Mouse (Mus musculus) embryonic facial prominence, embryonic 14.5 days (tissue): ENCODE data around the gene Ldlrad3. TPM values are rescaled to one million over a fixed set of nuclear protein-coding genes. Genes with fewer than 3 reads are reported as not detected.

Experiments used
- ATAC-seq: fragments of 200-750 bp; cut with Nextera tagmentation; 2 replicates; pipeline ENCODE4 v1.8.0; 2017; ENCODE audit warnings: low read depth, moderate number of reproducible peaks, moderate TSS enrichment
- DNase-seq: peaks from one replicate; pipeline ENCODE4 v3.0.0-alpha.2; 2015; ENCODE audit warnings: low spot score
- H3K27ac ChIP-seq: fragments of 300-500 bp; sonication (generic); replicated peaks from 2 replicates; pipeline ENCODE4 v1.5.1; 2014; ENCODE audit warnings: low read depth, mild to moderate bottlenecking, low read length, moderate library complexity
- H3K27me3 ChIP-seq: fragments of 300-500 bp; sonication (generic); replicated peaks from 2 replicates; pipeline ENCODE4 v1.6.1; 2014; ENCODE audit warnings: low read length; ENCODE audit not compliant: control insufficient read depth, insufficient read depth
- H3K36me3 ChIP-seq: fragments of 300-500 bp; sonication (generic); 2 replicates; pipeline ENCODE4 v1.6.1; 2014; ENCODE audit warnings: low read length, mixed read lengths; ENCODE audit not compliant: control insufficient read depth, insufficient read depth
- H3K4me1 ChIP-seq: fragments of 300-500 bp; sonication (generic); 2 replicates; pipeline ENCODE4 v1.6.1; 2014; ENCODE audit warnings: antibody characterized with exemption, low read length; ENCODE audit not compliant: control insufficient read depth, insufficient read depth
- H3K4me2 ChIP-seq: fragments of 300-500 bp; sonication (generic); 2 replicates; pipeline ENCODE4 v1.6.1; 2014; ENCODE audit warnings: low read depth, mild to moderate bottlenecking, low read length, moderate library complexity, mixed read lengths
- H3K4me3 ChIP-seq: fragments of 300-500 bp; sonication (generic); 2 replicates; pipeline ENCODE4 v1.5.1; 2014; ENCODE audit warnings: low read depth, mild to moderate bottlenecking, low read length
- H3K9ac ChIP-seq: fragments of 300-500 bp; sonication (generic); 2 replicates; pipeline ENCODE4 v1.6.1; 2014; ENCODE audit warnings: low read depth, mild to moderate bottlenecking, low read length, moderate library complexity, mixed read lengths
- H3K9me3 ChIP-seq: fragments of 300-500 bp; sonication (generic); 2 replicates; pipeline ENCODE4 v1.6.1; 2016; ENCODE audit warnings: low read length; ENCODE audit not compliant: control insufficient read depth
- WGBS: fragments of 180-500 bp; shearing (Covaris S2); extraction: QIAGEN DNeasy Blood & Tissue Kit; methylation state at CpG from one replicate; pipeline ENCODE4 v1.1.7; 2014; 5-methylcytosine and 5-hydroxymethylcytosine counted together
- polyA plus RNA-seq: library from polyadenylated mRNA; unstranded; fragments of >200 nt; fragmentation: Nextera tagmentation; extraction: Ambion mirVana; gene quantifications from 2 replicates; pipeline ENCODE4 v1.2.1, GENCODE M21; 2014

Gene Ldlrad3
- polyA plus RNA-seq, 1 experiment from 2014 or later: 48.2 TPM

GRCm38 (mm10) chr2:102099261-102099660 lies 86.9 kb downstream of the Ldlrad3 start:
- no peak for ATAC-seq
- no peaks in the 10 kb centered on the region for H3K36me3 ChIP-seq
- DNase-seq: no peak
- H3K9ac ChIP-seq: no peak overlapping the region
- H3K27ac ChIP-seq: no peak overlapping the region
- H3K27me3 ChIP-seq: no peaks in the 10 kb centered on the region
- 99% methylated on average over 4 of the region's 4 CpGs for WGBS
- no peaks in the 10 kb centered on the region for H3K9me3 ChIP-seq
- no peak overlapping the region for H3K4me3 ChIP-seq
- peaks cover 15% of the 10 kb centered on the region for H3K4me1 ChIP-seq
- H3K4me2 ChIP-seq: no peak overlapping the region

- no peak overlapping the region for H3K4me3 ChIP-seq
- no peaks in the 10 kb centered on the region for H3K36me3 ChIP-seq
- ATAC-seq (no peak), DNase-seq (peak; percentile 75)
- peak overlapping the region; percentile 16; the same call in 1 of the 2 replicates for H3K27ac ChIP-seq
- H3K9me3 ChIP-seq: no peaks in the 10 kb centered on the region
- no peak overlapping the region for H3K9ac ChIP-seq
- 29% methylated on average over 11 of the region's 11 CpGs for WGBS
- peaks cover 22% of the 10 kb centered on the region for H3K4me1 ChIP-seq
- no peaks in the 10 kb centered on the region for H3K27me3 ChIP-seq
- peak overlapping the region; percentile 6; the same call in 1 of the 2 replicates for H3K4me2 ChIP-seq
Observed at GRCm38 (mm10) chr2:102094773-102095172, 91.4 kb downstream of the Ldlrad3 start.

- Histone ChIP-seq H3K4me2 (peak overlapping the region; percentile 6; the same call in 1 of the 2 replicates), H3K9ac (no peak overlapping the region), H3K36me3 (no peaks in the 10 kb centered on the region), H3K9me3 (no peaks in the 10 kb centered on the region), H3K4me1 (peaks cover 22% of the 10 kb centered on the region), H3K27ac (peak overlapping the region; percentile 16; the same call in 1 of the 2 replicates), H3K27me3 (no peaks in the 10 kb centered on the region), H3K4me3 (no peak overlapping the region)
- WGBS: 28% methylated on average over 3 of the region's 3 CpGs
- ATAC-seq: no peak
- peak; percentile 51 for DNase-seq
Observed at GRCm38 (mm10) chr2:102094281-102094680, 91.9 kb downstream of the Ldlrad3 start.

GRCm38 (mm10) chr2:102092579-102092978 lies 93.6 kb downstream of the Ldlrad3 start:
- H3K4me2 ChIP-seq: no peak overlapping the region
- no peak overlapping the region for H3K9ac ChIP-seq
- no peak overlapping the region for H3K27ac ChIP-seq
- no peak overlapping the region for H3K4me3 ChIP-seq
- no peaks in the 10 kb centered on the region for H3K36me3 ChIP-seq
- ATAC-seq (no peak), DNase-seq (no peak)
- H3K4me1 ChIP-seq: peaks cover 22% of the 10 kb centered on the region
- WGBS: 78% methylated on average over 10 of the region's 10 CpGs
- H3K27me3 ChIP-seq: no peaks in the 10 kb centered on the region
- no peaks in the 10 kb centered on the region for H3K9me3 ChIP-seq

- H3K4me3 ChIP-seq: no peak overlapping the region
- H3K27ac ChIP-seq: peak overlapping the region; percentile 16; the same call in 1 of the 2 replicates
- H3K9me3 ChIP-seq: no peaks in the 10 kb centered on the region
- DNase-seq: peak; percentile 86
- peak; percentile 88 for ATAC-seq
- 27% methylated on average over 8 of the region's 8 CpGs for WGBS
- H3K27me3 ChIP-seq: no peaks in the 10 kb centered on the region
- no peak overlapping the region for H3K9ac ChIP-seq
- peaks cover 22% of the 10 kb centered on the region for H3K4me1 ChIP-seq
- H3K4me2 ChIP-seq: no peak overlapping the region
- no peaks in the 10 kb centered on the region for H3K36me3 ChIP-seq
Observed at GRCm38 (mm10) chr2:102091516-102092350, 94.5 kb downstream of the Ldlrad3 start.

- Histone ChIP-seq H3K9me3 (peaks cover 8% of the 10 kb centered on the region), H3K27me3 (no peaks in the 10 kb centered on the region), H3K9ac (no peak overlapping the region), H3K4me2 (no peak overlapping the region), H3K36me3 (no peaks in the 10 kb centered on the region), H3K4me1 (peaks cover 6% of the 10 kb centered on the region; the same call in 1 of the 2 replicates), H3K4me3 (no peak overlapping the region), H3K27ac (no peak overlapping the region)
- no peak for ATAC-seq
- WGBS: 95% methylated on average over 5 of the region's 5 CpGs
- DNase-seq: no peak
Observed at GRCm38 (mm10) chr2:102087787-102088186, 98.4 kb downstream of the Ldlrad3 start.

GRCm38 (mm10) chr2:102086583-102086982 lies 99.6 kb downstream of the Ldlrad3 start:
- Histone ChIP-seq H3K4me3 (no peak overlapping the region), H3K4me1 (no peaks in the 10 kb centered on the region), H3K9me3 (peaks cover 8% of the 10 kb centered on the region), H3K36me3 (peaks cover 5% of the 10 kb centered on the region), H3K27ac (no peak overlapping the region), H3K27me3 (no peaks in the 10 kb centered on the region), H3K4me2 (no peak overlapping the region), H3K9ac (no peak overlapping the region)
- DNase-seq (no peak), ATAC-seq (no peak)
- WGBS: 97% methylated on average over 23 of the region's 23 CpGs

- no peak for ATAC-seq
- H3K9ac ChIP-seq: no peak overlapping the region
- H3K4me2 ChIP-seq: no peak overlapping the region
- peaks cover 10% of the 10 kb centered on the region for H3K36me3 ChIP-seq
- peaks cover 8% of the 10 kb centered on the region for H3K9me3 ChIP-seq
- H3K4me3 ChIP-seq: no peak overlapping the region
- H3K27ac ChIP-seq: no peak overlapping the region
- no peaks in the 10 kb centered on the region for H3K27me3 ChIP-seq
- no peaks in the 10 kb centered on the region for H3K4me1 ChIP-seq
- no peak for DNase-seq
Observed at GRCm38 (mm10) chr2:102082782-102083181, 103.4 kb downstream of the Ldlrad3 start.

GRCm38 (mm10) chr2:102077554-102077953 lies 108.6 kb downstream of the Ldlrad3 start:
- DNase-seq: peak; percentile 64
- Histone ChIP-seq H3K36me3 (peaks cover 26% of the 10 kb centered on the region), H3K27me3 (no peaks in the 10 kb centered on the region), H3K27ac (no peak overlapping the region), H3K9ac (no peak overlapping the region), H3K4me2 (no peak overlapping the region), H3K4me1 (no peaks in the 10 kb centered on the region), H3K9me3 (no peaks in the 10 kb centered on the region), H3K4me3 (no peak overlapping the region)
- WGBS: 44% methylated on average over 4 of the region's 4 CpGs
- peak; percentile 50; the same call in 1 of the 2 replicates for ATAC-seq
